Mouse (Mus musculus): ENCODE measurements around the gene Zfp119b.

DNA sequence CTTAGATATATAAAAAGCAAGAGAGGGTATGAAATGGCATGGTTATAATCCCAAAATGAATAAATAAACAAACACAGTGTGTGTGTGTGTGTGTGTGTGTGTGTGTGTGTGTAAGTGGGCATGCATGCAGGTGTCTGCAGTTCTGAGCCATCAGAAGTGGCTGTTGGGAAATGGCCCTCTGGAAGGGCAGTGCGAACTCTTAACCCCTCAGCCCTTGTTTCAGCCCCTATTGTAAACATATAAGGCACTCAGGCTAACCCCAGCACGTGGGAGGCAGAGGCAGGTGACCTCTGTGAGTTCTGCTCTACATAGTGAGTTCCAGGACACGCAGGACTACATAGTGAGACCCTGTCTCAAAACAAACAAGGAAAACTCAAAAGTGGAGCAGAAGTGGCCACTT, 28.0 kb upstream of the Zfp119b start:
- TF ChIP-seq CTCF (IDR thresholded peaks at IDR 0.05; ENCODE audit: extremely low read depth, insufficient read depth, low read length) (no peak), POLR2A (IDR thresholded peaks at IDR 0.05; ENCODE audit: extremely low read depth, insufficient read depth, low read length) (no peak)

All from cortical plate, adult 2 months (tissue).